Mouse (Mus musculus) inflammation-experienced regulatory T-cells, adult 6 months (primary cell): ENCODE results near the gene Abhd16b. TPM values are rescaled to one million over a fixed set of nuclear protein-coding genes. Genes with fewer than 3 reads are reported as not detected.

Source experiments
- ATAC-seq: one replicate; pipeline ENCODE4 v1.8.0; 2017
- polyA plus RNA-seq, 3 experiments: library from polyadenylated mRNA; unstranded; fragments of 100-300 nt; shearing (Covaris generic); gene quantifications; one replicate each; pipeline ENCODE4 v1.2.1; 2017

Abhd16b gene
- polyA plus RNA-seq = not detected

DNA sequence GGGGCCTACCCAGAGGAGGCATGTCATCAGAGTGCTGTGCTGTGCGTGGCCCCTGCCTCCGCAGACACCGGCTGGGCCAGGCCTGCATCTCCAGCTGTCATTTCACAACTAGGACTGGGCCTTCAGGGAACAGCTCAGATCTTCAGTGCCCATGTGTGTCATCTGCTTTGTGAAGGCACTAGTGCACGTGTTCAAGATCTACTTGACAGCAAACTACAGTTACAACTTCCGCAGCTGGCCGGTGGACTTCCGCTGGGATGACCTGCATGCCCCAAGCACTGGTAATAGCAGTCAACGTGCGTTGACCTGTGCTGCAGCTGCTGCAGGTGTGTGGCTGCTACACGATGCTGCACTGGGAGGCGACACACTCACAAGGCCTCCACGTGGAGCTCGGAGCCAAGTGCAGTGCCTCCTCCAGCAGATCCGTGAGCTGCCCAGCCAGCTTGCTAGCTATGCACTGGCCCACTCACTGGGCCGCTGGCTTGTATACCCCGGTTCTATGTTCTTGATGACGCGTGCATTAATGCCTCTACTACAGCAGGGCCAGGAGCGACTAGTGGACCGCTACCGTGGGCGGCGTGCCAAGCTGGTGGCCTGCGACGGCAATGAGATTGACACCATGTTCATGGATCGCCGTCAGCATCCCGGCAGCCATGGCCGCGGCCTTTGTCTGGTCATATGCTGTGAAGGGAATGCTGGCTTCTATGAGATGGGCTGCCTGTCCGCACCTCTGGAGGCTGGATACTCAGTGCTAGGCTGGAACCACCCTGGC lies at the start of gene Abhd16b:
Abhd16b (plus strand) TSS at position 51 of the 772 bp plus-strand sequence.
- no peak for ATAC-seq

DNA sequence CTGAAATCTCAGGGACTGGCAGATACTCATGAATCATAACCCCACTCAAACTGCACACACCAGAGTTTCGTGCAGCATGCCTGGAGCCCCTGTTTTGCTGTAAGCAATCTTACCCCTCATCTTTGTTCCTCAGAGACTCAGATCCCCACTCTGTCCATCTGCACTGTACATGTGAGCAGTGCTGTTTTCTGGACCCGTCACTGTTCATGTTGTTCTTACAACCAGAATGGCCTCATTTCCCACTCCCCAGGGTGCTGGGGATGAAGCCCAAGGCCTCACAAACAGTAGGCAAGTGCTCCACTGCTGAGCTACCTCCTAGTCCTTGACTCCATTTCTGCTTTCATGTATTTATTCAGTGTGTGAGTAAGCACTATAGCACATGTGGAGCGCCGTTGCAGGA lies 40.8 kb upstream of the Abhd16b start:
- ATAC-seq = no peak

DNA sequence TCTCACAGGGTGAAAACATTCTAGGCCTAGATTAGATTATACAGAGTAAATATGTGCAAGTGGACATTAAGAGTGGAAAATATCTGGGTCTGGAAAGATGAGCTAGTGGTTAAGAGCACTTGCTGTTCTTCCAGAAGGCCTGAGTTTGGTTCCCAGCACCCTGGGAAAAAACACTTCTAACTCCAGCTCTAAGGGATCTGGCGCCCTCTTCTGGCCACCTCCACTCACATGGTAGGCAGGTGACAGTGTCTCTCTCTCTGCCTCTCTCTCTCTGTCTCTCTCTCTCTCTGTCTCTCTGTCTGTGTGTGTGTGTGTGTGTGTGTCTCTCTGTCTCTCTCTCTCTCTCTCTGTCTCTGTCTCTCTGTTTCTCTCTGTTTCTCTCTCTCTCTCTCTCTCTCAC lies 39.7 kb upstream of the Abhd16b start:
- ATAC-seq = no peak

DNA sequence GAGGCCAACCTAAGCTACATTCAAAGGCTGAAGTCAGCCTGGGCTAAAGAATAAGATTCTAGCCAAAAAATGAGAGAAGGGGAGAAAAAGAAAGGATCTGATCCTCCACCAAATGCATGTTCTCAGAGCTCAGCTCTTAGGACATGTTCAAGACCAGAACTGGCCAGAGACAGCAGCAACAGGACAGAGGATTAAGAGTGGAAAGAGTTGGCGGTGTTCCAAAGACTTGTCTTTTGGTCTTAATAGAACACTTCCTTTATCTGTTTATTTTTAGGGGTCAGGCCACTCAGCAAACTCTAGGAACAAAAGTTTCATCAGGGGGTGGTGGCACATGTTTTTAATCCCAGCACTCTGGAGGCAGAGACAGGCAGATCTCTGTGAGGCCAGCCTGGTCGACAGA lies 37.1 kb upstream of the Abhd16b start:
- ATAC-seq = no peak

DNA sequence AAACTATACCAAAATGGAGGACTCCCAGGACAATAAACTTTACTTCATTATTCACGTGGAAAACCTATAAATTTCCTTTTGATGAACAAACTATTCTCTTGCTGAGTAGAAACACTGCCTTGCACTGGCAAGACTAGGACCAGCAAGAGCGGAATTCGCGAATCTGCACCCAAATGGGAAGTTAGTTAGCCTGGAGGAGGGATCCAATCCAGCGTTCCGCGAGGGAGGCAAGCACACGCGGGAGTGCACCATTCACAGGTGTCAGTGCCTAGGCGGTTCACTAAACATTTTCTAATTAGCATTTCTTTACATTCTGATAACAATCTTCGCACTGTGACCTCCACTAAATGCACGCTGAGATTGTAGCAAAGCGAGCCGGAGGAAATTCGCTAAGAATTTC lies 35.2 kb upstream of the Abhd16b start:
- no peak for ATAC-seq

DNA sequence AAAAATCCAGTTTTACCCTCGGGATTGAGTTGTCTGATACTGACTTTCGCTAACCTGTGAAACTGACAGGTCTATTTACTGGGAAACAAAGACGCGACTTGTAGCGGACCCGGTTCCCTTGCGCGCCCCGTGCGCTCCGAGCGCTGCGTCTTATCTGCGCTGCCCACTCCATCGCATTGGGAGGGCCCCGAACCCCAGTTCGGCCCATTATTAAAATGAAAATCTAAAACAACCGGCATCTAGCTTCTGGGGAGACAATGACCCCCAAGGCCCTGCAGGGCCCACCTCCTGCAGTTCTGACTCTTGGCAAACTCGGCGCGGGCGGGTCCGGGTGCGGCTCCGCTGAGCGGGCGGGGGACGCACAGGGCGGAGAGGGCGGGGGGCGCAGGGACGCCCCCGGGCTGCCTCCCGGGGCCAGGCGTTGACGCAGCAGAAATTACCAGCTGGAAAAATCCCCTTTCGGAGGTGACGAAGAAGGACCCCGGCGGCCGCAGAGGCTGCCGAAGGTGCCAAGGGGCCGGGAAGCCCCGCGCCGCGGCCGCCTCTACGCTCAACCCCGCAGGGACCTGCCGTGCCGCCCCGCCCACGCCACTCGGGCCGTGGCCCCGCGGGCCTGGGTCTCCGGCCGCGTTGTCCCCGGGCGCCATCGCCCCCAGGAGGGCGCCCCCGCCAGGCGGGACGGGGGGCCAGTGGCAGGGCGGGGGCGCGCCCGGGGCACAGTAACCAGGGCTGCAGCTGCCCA lies 34.4 kb upstream of the Abhd16b start:
- ATAC-seq = peak; percentile 34

DNA sequence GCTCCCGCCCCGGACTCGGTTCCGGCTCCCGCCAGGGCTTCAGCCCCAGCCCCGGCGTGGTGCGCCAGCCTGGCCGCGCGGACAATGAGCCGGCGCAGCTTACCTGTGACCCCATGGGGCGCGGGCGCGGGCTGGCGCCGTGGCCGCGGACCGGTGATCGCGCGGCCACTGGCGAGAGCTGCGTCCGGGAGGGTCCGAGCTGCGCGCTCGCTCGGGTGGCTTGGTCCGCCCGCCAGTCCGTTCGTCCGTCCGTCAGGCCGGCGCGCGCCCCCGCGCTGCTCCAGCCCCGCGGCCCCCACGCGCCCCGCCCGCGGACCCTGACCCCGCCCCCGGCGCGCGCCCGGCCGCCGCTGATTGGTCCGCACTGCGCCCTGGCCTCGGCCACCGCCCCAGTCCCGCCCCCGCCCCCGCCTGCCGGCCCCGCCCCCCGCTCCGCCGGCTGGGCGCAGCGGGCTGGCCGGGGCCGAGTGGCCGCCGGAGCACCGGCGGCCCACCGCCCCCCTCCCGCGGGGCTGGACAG lies 33.8 kb upstream of the Abhd16b start, which contains the start of gene Zbtb46:
Zbtb46 (minus strand) TSS at position 274 of the 520 bp plus-strand sequence.
- ATAC-seq = peak; percentile 29

DNA sequence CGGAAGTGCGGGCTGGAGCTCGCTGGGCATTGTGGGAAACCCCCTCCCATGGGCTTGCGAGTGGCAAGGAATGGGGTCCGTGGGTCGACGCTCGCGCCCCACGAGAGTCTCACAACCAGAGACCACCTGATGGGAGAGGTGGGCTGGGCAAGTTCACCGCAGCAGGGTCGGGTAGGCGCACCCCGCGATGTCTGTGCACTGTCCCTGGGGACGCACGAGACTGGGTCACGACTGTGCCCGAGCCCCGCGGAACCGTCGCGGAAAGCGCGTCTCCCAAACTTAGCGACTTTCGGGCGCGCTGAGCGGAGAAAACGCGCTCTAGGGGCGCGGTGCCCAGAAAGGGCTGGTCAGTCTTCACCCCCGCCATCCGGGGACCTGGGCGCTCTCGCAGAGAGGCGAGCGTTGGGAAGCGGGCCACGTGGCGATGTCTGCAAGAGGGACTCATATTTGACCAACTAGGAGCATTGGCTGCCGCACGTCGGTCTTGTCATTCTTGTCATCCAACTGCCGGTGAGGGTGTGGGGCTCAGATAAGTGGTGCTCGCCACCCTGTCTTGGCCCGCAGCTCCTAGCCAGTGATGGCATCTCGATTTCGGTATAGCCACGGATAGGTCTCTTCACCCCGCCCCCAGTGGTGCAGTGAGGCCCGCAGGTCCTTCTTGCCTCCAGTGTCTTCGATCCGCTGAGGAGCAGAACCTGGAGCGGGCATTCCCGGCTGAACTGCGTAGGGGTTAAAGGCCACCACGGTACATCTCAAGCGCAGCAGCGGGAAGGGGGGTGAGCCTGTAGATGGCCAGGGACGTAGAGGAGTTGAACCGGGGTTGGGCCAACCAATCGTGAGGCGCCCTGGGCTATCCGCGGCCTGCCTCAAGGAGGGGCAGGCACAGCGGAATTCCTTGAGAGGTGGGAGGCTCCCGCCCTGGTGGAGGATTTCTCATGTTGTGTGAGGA lies 33.1 kb upstream of the Abhd16b start:
- peak; percentile 29 for ATAC-seq

DNA sequence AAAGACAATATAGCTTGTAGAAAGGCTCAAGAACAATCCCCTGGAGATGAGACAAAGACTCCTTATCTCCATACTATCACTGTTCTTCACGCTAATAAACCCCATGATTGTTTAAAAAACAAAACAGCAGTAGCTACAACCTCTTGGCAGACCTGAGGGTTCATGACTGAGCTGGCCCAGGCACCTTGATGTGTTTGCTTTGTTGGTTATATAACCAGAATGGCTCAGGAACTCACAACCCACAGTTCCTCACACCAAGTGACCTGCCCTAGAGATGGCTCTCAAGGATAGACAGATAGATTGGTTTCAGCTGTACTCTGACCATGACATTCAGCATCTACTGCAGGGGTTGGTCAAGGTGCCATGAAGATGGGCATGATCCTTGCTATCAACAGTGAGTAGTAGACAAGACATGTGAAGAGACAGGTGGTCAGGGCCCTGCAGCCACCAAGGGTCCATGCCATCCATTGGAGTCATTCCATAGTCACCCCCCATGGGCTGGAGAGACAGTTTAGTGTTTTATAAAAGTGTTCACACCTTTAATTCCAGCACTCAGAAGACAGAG lies 31.4 kb upstream of the Abhd16b start:
- ATAC-seq = no peak

DNA sequence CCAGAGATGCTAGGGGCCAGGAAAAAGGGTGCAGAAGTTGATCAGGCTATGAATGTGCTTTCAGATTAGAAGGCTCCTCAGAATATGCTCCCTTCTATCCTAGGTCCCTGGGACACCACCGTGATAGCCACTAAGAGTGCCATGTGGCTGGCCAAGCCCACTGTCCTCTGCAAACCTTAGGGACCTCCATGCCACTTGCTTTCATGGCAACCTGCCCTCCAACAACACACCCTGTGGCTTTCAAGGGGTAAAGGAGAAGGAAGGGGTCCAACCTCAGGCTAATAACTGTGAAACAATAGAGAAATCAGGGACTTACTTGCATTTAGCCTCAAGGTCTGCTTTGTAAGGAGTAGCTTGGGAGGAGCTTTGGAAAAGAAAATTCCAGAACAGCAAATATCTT lies 30.4 kb upstream of the Abhd16b start:
- no peak for ATAC-seq

DNA sequence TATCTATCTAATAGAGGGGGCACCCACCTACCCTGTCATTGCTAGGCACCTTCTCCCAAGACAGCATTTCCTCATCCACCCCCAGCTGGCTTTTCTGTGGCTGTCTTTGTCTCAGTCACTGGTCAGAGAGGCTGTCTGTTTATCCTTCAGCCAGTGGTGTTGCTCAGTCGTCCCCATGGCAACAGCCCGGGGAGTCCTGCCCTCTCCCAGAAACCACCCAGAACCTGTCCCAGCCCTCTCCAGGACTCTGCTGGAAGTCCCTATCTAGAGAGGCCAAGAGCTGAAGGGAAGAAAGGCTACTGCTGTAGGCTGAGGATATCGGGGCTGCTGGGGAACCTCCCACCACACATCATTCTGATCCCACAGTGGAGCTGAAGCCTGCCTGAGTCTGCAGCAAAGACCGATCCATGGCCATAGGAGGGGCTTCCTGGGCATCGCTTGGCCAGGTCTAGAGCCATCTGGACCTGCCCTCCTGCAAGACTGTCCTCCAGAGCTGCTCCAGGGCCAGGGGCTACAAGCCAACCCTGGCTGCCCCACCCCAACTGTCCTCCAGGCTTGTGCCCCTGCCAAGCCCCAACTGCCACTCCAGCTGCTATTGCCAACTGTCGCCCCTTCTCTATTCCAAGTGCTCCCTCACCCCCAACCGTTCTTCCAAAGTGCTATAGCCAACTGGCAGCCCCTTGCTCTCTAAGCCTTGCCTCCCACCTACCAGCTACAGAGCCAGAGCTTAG lies 29.8 kb upstream of the Abhd16b start:
- ATAC-seq = no peak

DNA sequence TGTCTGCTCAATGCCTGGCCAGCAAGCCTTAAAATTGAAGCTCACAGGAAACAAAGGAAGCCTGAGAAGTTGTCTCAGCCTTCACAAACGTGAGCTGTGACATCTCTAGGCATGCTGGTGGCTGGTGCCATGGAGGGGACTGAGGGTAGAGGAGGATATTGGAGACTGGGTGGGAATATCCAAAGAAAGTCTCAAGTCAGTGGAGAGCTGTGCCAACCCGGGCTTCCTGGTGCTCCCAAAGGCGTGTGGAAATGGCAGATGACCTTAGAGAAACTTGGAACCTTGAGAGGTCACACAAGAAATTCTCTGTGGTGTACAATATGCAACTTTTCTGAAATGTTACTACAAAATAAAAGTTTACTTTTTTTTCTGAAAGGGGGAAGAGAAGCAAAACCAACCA lies 27.6 kb upstream of the Abhd16b start:
- ATAC-seq = no peak

DNA sequence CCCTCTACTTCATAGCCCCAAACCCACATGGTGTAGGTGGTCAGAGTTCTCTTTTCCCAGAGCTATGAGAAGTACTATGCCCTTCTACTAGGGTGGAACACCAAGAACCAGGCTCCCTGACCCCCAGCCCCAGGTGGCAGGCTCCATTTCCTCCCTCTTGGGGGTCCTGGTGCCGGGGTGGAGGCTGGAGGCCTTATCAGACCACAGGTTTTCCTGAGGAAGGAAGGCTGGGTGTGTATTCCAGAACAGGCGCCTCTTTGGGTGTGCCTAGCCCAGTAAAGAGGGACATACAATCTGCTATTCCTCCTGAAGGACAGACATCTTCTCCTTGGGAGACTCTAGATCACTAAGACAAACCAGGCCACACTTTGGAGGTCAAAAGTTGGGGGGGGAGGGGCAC lies 22.7 kb upstream of the Abhd16b start:
- no peak for ATAC-seq

DNA sequence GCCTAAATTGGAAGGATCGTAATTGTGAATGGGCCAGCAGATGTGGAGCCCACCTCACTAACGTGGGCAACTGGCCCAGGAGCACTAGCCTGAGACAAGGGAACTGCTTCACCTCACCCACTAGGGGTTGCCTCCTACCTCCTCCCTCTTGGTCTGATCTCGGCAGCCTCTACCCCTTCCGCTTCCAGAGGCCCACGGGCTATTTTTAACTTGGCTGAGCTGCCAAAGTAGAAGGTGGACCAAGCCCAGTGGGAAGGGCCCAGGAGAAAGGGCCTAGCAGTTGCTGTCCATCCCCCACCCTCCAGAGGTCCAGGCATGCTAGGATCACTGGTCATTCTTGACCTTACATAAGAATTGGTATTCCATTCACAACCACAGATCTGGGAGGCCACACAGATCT lies 21.8 kb upstream of the Abhd16b start:
- no peak for ATAC-seq

DNA sequence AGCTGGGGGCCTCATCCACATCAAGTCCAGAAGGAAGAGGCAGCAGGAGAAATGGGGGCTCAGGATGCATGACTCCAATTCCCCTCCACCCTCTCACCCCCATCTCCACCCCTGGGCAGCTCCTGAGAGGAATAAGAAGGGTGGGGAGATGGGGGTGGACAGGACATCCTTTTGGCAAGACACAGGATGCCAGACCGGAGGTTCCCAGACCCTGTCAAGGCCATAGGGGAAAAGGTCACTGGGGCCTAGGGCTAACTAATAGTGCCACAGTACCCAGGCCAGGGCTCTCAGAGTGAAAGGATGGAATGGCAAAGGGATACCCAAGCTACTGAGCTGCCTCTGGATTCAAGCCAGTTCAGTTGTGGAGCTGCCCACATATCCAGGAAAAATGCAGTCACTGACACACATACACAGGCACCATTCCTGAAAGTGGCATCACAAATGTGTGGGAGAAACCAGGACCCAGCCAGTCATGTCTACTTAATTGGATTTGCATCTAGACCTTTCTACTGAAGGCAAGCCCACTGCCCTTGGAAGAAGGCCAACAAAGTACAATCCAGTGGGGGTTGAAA lies 20.7 kb upstream of the Abhd16b start:
- no peak for ATAC-seq

DNA sequence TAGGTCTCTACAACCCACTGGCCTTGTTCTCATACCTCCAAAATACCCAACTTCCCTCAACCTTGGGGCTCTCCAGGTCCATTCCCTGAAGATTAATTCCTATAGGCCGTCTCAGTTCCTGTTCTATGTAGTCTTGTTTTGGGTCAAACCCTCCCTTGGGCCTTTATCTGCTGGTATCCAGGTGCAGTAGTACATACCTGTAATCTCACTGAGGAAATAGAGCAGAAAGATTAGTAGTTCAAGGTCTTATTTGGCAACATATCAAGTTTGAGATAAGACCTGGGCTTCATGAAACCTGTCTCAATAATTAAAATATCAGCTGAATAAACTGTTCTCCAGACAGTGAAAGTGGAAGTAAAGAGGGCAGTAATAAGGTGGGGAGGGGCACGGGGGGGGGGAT lies 9.9 kb upstream of the Abhd16b start:
- ATAC-seq = no peak

DNA sequence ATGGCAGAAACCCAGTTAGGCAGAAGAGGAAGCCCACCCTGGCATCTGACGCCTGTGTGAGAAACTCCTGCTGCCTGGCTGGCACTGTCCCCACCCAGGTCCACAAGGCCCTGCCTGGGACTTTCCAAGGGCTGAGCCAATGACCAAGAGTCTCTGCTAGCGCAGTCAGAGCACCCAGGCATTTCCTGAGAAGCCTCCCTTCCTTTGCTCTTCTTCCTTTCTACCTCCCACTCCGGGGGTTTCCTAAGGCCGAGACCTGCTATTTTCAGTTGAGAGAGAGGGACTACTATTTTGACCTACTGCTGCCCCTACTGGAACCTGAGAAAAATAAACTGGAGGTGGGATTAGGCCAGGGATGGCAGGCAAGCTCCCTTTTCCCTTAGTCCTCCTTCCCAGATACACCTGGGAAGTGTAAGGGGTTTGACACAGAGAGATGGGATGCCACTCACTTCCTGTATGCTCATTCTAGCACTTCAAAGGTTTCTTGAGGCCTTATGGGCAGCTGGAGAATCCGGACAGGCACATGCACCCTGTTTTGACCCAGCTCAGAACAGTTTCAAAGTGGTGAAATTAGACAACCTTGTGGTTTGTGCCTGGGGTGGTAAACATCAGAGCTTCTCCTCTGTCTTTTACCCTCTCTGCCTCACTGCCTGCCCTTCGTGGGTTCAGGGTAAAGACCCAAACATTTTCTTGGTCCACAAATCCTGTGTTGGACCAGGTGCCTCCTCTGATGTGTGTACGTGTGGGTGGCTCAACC lies 9.3 kb upstream of the Abhd16b start:
- ATAC-seq = peak; percentile 97

DNA sequence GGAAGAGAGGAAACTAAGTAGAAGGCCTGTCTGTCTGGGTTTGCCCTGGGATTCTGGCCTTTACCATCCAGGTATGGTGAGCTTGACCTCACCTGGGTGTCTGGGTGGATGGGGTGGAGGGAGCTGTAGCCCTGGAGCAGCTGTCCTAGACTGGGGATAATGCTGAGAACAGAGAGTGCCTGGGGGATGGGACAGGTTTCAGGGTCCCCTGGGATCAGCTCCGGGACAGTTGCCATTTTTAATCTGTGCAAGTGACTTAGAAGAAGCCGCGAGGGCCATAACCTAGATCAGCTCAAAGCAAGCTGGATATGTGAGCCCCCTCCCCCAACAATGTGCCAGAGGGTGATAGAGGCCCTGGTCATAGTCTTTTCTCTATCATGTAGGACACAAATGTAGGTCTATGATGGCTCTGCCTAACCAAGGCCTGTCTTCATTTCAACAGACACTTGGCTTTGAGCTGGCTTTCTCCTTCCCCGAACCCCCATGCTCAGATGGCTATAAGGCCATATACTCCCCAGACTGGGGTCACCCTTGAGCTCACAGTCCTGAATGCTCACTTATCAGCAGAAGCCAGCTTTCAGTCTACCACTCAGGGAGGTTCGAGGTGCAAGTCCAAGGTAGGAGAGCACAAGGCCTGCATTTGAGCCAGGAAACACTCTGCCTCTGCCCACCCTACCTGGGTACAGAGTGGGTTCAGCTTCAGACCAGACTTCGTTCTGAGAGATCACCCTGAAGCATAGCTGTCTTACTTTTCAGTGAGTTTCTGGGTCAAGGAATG lies 8.4 kb upstream of the Abhd16b start:
- ATAC-seq = no peak

DNA sequence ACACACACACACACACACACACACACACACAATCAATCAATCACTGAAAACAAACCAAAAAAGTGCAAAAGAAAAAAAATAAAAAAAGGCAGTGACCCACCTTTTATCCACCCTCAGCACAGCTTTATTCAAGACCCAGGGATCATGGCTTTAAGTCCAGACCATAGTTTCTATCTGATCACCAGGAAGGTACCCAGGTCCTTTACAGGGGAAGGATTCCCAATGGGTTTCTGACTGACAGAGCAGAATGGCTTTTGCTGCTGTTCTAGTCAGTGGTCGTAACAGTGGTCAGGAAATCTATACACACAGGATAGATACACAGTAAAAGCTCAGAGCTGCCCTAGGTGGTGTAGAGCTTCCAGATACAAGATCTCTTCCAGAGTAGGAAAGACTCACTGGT lies 7.3 kb upstream of the Abhd16b start:
- ATAC-seq = no peak
